Mouse (Mus musculus) frontal cortex, adult (tissue): ENCODE measurements at regions not wholly inside any gene's neighbourhood (a gene's known extent, or its start where the extent isn't known, plus 50 kb on each side); places are given as distances from the start of the nearest gene placed in this dataset.
A peak's percentile ranks its signal among the peaks of the same experiment; 100 is the strongest.

ENCODE experiments used
- ATAC-seq: cut with Nextera tagmentation; 2 replicates; pipeline ENCODE4 v1.9.2; 2017; ENCODE audit warnings: mild to moderate bottlenecking, moderate library complexity, mixed read lengths; ENCODE audit not compliant: low TSS enrichment

GRCm38 (mm10) chr12:39729255-39729654, 308.6 kb downstream of the Arl4a start:
- ATAC-seq: no peak

- peak; percentile 84 for ATAC-seq
Measured at GRCm38 (mm10) chr12:39724172-39724571, 313.7 kb downstream of the Arl4a start.

- ATAC-seq: no peak
Measured at GRCm38 (mm10) chr12:39715120-39715519, 322.7 kb downstream of the Arl4a start.

GRCm38 (mm10) chr12:39714169-39714794, 323.5 kb downstream of the Arl4a start:
- ATAC-seq: no peak

GRCm38 (mm10) chr12:39711807-39712206, 326.0 kb downstream of the Arl4a start:
- no peak for ATAC-seq

GRCm38 (mm10) chr12:39709850-39710249, 328.0 kb downstream of the Arl4a start:
- peak; percentile 76 for ATAC-seq

- ATAC-seq: no peak
Measured at GRCm38 (mm10) chr12:39697182-39697581, 340.6 kb downstream of the Arl4a start.

- ATAC-seq: no peak
Measured at GRCm38 (mm10) chr12:39695322-39695721, 342.5 kb downstream of the Arl4a start.

GRCm38 (mm10) chr12:39692043-39692442, 345.8 kb downstream of the Arl4a start:
- ATAC-seq: no peak

- ATAC-seq: peak; percentile 50; the same call in 1 of the 2 replicates
Measured at GRCm38 (mm10) chr12:39685399-39685798, 352.4 kb downstream of the Arl4a start.

GRCm38 (mm10) chr12:39682121-39682520, 355.7 kb downstream of the Arl4a start:
- ATAC-seq: no peak

GRCm38 (mm10) chr12:39675608-39676007, 362.2 kb downstream of the Arl4a start:
- ATAC-seq: no peak

GRCm38 (mm10) chr12:39667701-39668100, 370.1 kb downstream of the Arl4a start:
- ATAC-seq: no peak

GRCm38 (mm10) chr12:39665448-39665847, 372.4 kb downstream of the Arl4a start:
- peak; percentile 99 for ATAC-seq

- no peak for ATAC-seq
Measured at GRCm38 (mm10) chr12:39660420-39660819, 377.4 kb downstream of the Arl4a start.

GRCm38 (mm10) chr12:39656606-39657005, 381.2 kb downstream of the Arl4a start:
- no peak for ATAC-seq

- ATAC-seq: no peak
Measured at GRCm38 (mm10) chr12:39648952-39649351, 388.9 kb downstream of the Arl4a start.

- no peak for ATAC-seq
Measured at GRCm38 (mm10) chr12:39646556-39646955, 391.3 kb downstream of the Arl4a start.

GRCm38 (mm10) chr12:39645581-39645980, 392.2 kb downstream of the Arl4a start:
- ATAC-seq: no peak

- no peak for ATAC-seq
Measured at GRCm38 (mm10) chr12:39639246-39639645, 398.6 kb downstream of the Arl4a start.

- ATAC-seq: no peak
Measured at GRCm38 (mm10) chr12:39634337-39634736, 403.5 kb downstream of the Arl4a start.

- ATAC-seq: no peak
Measured at GRCm38 (mm10) chr12:39621266-39621665, 416.6 kb downstream of the Arl4a start.

- ATAC-seq: no peak
Measured at GRCm38 (mm10) chr12:39605289-39605688, 432.5 kb downstream of the Arl4a start.

- ATAC-seq: peak; percentile 57; the same call in 1 of the 2 replicates
Measured at GRCm38 (mm10) chr12:39604723-39605122, 433.1 kb downstream of the Arl4a start.
